Comparison of ENCODE assay signal across 8 mouse cellular contexts in genomic region chr10:67002207-67003008, GRCm38 (mm10).
DNase-seq lines count a peak whose midpoint lies in the region; ATAC-seq and TF ChIP-seq lines count a peak whose summit lies in the region.

No protein-coding gene starts in this region.

- H3K27ac ChIP-seq in brown adipose tissue, adult 24 weeks (replicated peaks; ENCODE audit: low read depth, low read length), result peak overlapping the region; percentile 77
- H3K27ac ChIP-seq in gastrocnemius, adult 2 months, result peak overlapping the region; percentile 81
- peak overlapping the region; percentile 83 for H3K27ac ChIP-seq in hindbrain, embryonic 13.5 days

- H3K9me3 ChIP-seq in hindbrain, embryonic 13.5 days, result no peaks in the 10 kb centered on the region

- peak; percentile 36 for ATAC-seq in hindbrain, embryonic 13.5 days (ENCODE audit: low FRiP score)
- ATAC-seq in megakaryocyte-erythroid progenitor cell, adult 5-6 weeks (replicated peaks; ENCODE audit: low FRiP score, low TSS enrichment, poor library complexity, severe bottlenecking), result peak; percentile 82

- intact Hi-C loops in gastrocnemius, adult 2 months (cut with DNase I), result loop anchor here (5.0 kb wide), 3 partner anchors 50 to 95 kb away; partner anchors contain the start of genes Jmjd1c and Reep3
- intact Hi-C loops in left cerebral cortex, postnatal 4 days (cut with DNase I), result loop anchor here (5.0 to 10.0 kb wide), 2 partner anchors 90 to 92 kb away; partner anchors contain the start of genes Jmjd1c and Reep3

- H3K4me2 ChIP-seq in hindbrain, embryonic 13.5 days, result peak overlapping the region; percentile 65

- peak overlapping the region; percentile 67 for H3K9ac ChIP-seq in hindbrain, embryonic 13.5 days

- no peaks in the 10 kb centered on the region for H3K27me3 ChIP-seq in hindbrain, embryonic 13.5 days

- DNase-seq in T-cell, adult 2 months (ENCODE audit: low spot score), result peak; percentile 5
- DNase-seq in gastrocnemius, adult 2 months, result peak; percentile 92
- DNase-seq in left cerebral cortex, postnatal 4 days, result peak; percentile 39
- peak; percentile 43 to 75 for DNase-seq in spleen, postnatal 4 days (ENCODE audit: low spot score in 2 of 2)
- DNase-seq in c-Kit-positive CD71-positive TER-119-positive erythroid progenitor cells, embryonic 14.5 days (ENCODE audit: low spot score), result no peak

- TF ChIP-seq CTCF in gastrocnemius, adult 2 months (IDR thresholded peaks at IDR 0.05), result no peak

- no peaks in the 10 kb centered on the region for H3K36me3 ChIP-seq in hindbrain, embryonic 13.5 days

- H3K4me3 ChIP-seq in brown adipose tissue, adult 24 weeks (ENCODE audit: insufficient read depth, low read depth, low read length), result peak overlapping the region; percentile 45
- H3K4me3 ChIP-seq in gastrocnemius, adult 2 months, result peak overlapping the region; percentile 72
- H3K4me3 ChIP-seq in hindbrain, embryonic 13.5 days, result peak overlapping the region; percentile 39

- WGBS in hindbrain, embryonic 13.5 days, result 12% methylated on average over 30 of the region's 30 CpGs

- H3K4me1 ChIP-seq in brown adipose tissue, adult 24 weeks (ENCODE audit: control insufficient read depth, insufficient read depth, insufficient read length, low read length), result peaks cover 5% of the 10 kb centered on the region
- peaks cover 32% of the 10 kb centered on the region for H3K4me1 ChIP-seq in hindbrain, embryonic 13.5 days (replicated peaks)
